Mouse (Mus musculus) heart, embryonic 15.5 days (tissue): ENCODE measurements around the gene Tsc22d2. TPM values are rescaled to one million over a fixed set of nuclear protein-coding genes. Genes with fewer than 3 reads are reported as not detected.

Experiments
- ATAC-seq: fragments of 200-750 bp; cut with Nextera tagmentation; replicated peaks from 2 replicates; pipeline ENCODE4 v1.8.0; 2017; ENCODE audit warnings: low read depth, moderate TSS enrichment; ENCODE audit not compliant: insufficient number of reproducible peaks, insufficient read depth, low FRiP score
- H3K27ac ChIP-seq: fragments of 300-500 bp; sonication (generic); 2 replicates; pipeline ENCODE4 v1.5.1; 2015; ENCODE audit warnings: mild to moderate bottlenecking, inconsistent platforms
- H3K27me3 ChIP-seq: fragments of 300-500 bp; sonication (generic); 2 replicates; pipeline ENCODE4 v1.6.1; 2015; ENCODE audit warnings: inconsistent platforms
- H3K36me3 ChIP-seq: fragments of 300-500 bp; sonication (generic); 2 replicates; pipeline ENCODE4 v1.6.1; 2015; ENCODE audit warnings: mild to moderate bottlenecking, inconsistent platforms
- H3K4me1 ChIP-seq: fragments of 300-500 bp; sonication (generic); replicated peaks from 2 replicates; pipeline ENCODE4 v1.6.1; 2015; ENCODE audit warnings: inconsistent platforms
- H3K4me2 ChIP-seq: fragments of 300-500 bp; sonication (generic); 2 replicates; pipeline ENCODE4 v1.6.1; 2015; ENCODE audit warnings: inconsistent platforms, mild to moderate bottlenecking, moderate library complexity
- H3K4me3 ChIP-seq: fragments of 300-500 bp; sonication (generic); 2 replicates; pipeline ENCODE4 v1.5.1; 2015; ENCODE audit warnings: mild to moderate bottlenecking, inconsistent platforms
- H3K9ac ChIP-seq: fragments of 300-500 bp; sonication (generic); 2 replicates; pipeline ENCODE4 v1.6.1; 2015; ENCODE audit warnings: mild to moderate bottlenecking, inconsistent platforms
- H3K9me3 ChIP-seq: fragments of 300-500 bp; sonication (generic); replicated peaks from 2 replicates; pipeline ENCODE4 v1.6.1; 2016; ENCODE audit warnings: inconsistent platforms
- WGBS: fragments of 180-500 bp; shearing (Covaris S2); methylation state at CpG from one replicate; pipeline ENCODE4 v1.1.7; 2015; ENCODE audit warnings: mixed read lengths; 5-methylcytosine and 5-hydroxymethylcytosine counted together
- polyA plus RNA-seq: library from polyadenylated mRNA; unstranded; fragments of >200 nt; fragmentation: Nextera tagmentation; extraction: Ambion mirVana; gene quantifications from 2 replicates; pipeline ENCODE4 v1.2.1, GENCODE M21; 2015

The Tsc22d2 gene
- 12.9 and 13.2 TPM in 2 replicates for polyA plus RNA-seq

DNA sequence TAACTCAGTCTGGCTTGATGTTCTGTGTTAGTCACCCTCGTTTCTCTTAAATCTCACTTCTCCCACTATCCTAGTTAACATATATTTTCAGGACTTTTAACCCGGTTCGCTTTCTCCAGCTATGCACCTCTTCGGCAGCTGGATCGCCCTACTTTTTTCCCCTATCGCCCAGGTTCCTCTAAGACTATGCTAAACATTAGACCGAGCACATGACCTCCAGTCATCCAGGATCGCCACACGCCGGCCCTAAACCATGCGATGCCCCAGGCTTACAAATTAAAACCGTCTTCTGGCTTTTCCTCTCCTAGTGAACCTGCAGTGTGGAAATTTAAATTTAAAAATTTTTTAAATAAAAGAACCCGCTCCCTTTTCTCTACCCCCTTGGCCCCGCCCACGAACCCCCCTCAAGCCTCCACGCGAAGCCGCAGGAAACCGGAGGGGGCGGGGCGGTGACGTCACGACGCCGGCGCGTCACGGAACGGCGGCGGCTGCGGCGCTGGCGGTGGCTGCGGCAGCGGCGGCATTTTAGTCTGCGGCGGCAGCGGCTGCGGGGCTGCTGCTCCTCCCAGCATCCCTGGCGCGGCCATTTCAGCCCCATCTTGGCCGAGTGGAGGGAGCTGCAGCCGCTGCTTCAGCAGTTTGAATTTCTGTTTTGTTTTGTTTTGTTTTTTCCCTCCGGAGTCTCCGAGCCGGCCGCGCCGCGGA, at the start of gene Tsc22d2:
Tsc22d2 (plus strand) TSS at position 482 of the 705 bp plus-strand sequence.
- H3K9me3 ChIP-seq, result no peaks in the 10 kb centered on the region
- WGBS, result under 1% methylated on average over 52 of the region's 52 CpGs

DNA sequence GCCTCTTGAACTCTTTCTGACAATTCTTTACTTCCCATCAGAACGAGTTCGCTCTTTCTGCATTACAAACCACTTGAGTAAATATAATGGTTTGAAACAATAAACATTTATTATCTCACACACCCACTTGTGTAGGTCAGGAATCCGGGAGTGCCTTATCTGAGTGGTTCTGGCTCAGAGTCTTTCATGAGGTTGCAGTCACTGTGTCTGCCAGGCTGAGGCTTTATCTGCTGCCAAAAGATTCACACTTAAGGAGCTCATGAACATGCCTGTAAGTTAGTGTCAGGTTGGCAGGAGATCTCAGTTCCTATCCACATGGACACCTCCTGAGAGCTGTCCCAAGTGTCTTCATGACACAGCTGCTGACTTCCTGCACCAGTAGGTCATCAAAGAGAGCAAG, 47.8 kb upstream of the Tsc22d2 start:
- H3K4me3 ChIP-seq, result no peak overlapping the region
- peaks cover 30% of the 10 kb centered on the region for H3K4me1 ChIP-seq
- H3K27ac ChIP-seq, result 0 out of 2 replicates have a peak overlapping the region, but pooled peaks have one; percentile 32
- H3K9ac ChIP-seq, result no peak overlapping the region
- no peaks in the 10 kb centered on the region for H3K36me3 ChIP-seq
- ATAC-seq, result no peak
- no peaks in the 10 kb centered on the region for H3K27me3 ChIP-seq
- no peak overlapping the region for H3K4me2 ChIP-seq
- H3K9me3 ChIP-seq, result no peaks in the 10 kb centered on the region
- WGBS, result 7% methylated on average over 3 of the region's 3 CpGs

More for the DNA sequence above, at the start of gene Tsc22d2:
- Histone ChIP-seq H3K27ac (peak within 1 kb of the TSS; percentile 98), H3K27me3 (no peaks in the 10 kb centered on the region), H3K36me3 (0 out of 2 replicates have a peak, but pooled peaks cover 3% of the 10 kb centered on the region), H3K4me1 (no peaks in the 10 kb centered on the region), H3K4me3 (peak within 1 kb of the TSS; percentile 87), H3K9ac (peak within 1 kb of the TSS; percentile 87), H3K4me2 (peak within 1 kb of the TSS; percentile 86)
- ATAC-seq, result peak; percentile 72

GRCm38 (mm10) chr3:58370811-58371210, 43.7 kb upstream of the Tsc22d2 start:
- ATAC-seq, result no peak
- WGBS, result 30% methylated on average over 2 of the region's 2 CpGs
- no peak overlapping the region for H3K9ac ChIP-seq

DNA sequence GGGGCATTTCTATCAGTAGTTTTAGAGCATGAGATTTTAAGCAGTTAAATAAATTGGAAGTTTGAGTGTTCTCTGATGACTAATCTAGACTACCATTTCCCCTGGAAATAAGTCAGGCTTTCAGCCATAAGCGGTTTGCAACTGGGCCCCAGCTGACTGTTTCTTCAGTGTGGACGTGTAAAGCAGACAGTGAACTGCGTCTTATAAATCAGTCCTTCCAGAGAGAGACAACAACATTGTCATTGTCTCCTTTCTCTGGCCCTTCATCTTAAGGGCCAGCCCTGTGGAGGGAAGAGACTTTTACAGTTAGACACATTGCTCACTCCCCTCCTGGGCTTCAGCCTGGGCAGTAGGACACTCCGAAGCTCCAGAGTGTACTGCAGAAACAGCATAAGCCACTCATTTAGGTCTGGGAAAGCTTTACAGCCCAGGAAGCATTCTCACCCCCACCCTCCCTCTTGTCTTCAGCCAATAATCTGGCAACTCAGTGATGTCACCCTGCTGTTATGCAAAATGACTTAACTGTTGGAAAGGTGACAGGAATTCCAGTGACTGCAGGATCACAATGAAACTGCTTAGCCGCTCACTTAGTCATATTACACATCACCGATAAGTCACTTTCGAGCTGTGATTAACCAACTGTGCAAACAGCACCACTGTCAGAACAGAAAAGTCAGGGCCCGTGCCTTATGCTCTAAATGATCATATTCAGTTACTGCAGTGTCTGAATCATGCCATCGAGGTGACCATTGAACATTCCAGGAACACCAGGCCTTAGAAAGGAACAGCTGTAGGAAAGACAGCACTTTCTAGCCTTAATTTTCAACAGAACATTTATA, 42.2 kb upstream of the Tsc22d2 start:
- Histone ChIP-seq H3K4me1 (peaks cover 33% of the 10 kb centered on the region), H3K36me3 (no peaks in the 10 kb centered on the region), H3K9me3 (no peaks in the 10 kb centered on the region), H3K4me2 (peak overlapping the region; percentile 49), H3K4me3 (peak overlapping the region; percentile 13), H3K27ac (peak overlapping the region; percentile 91), H3K9ac (peak overlapping the region; percentile 10; the same call in 1 of the 2 replicates), H3K27me3 (no peaks in the 10 kb centered on the region)
- ATAC-seq, result peak; percentile 95
- 6% methylated on average over 9 of the region's 9 CpGs for WGBS

More at GRCm38 (mm10) chr3:58370811-58371210, 43.7 kb upstream of the Tsc22d2 start:
- H3K4me3 ChIP-seq, result no peak overlapping the region
- no peaks in the 10 kb centered on the region for H3K9me3 ChIP-seq
- H3K27me3 ChIP-seq, result no peaks in the 10 kb centered on the region
- no peaks in the 10 kb centered on the region for H3K36me3 ChIP-seq
- peak overlapping the region; percentile 91 for H3K27ac ChIP-seq
- peaks cover 42% of the 10 kb centered on the region for H3K4me1 ChIP-seq
- no peak overlapping the region for H3K4me2 ChIP-seq

- peak overlapping the region; percentile 49 for H3K4me2 ChIP-seq
- H3K9ac ChIP-seq, result peak overlapping the region; percentile 47; the same call in 1 of the 2 replicates
- no peaks in the 10 kb centered on the region for H3K27me3 ChIP-seq
- H3K4me1 ChIP-seq, result peaks cover 38% of the 10 kb centered on the region
- peak overlapping the region; percentile 91 for H3K27ac ChIP-seq
- no peaks in the 10 kb centered on the region for H3K9me3 ChIP-seq
- H3K4me3 ChIP-seq, result peak overlapping the region; percentile 13
- WGBS, result 5% methylated on average over 5 of the region's 5 CpGs
- no peak for ATAC-seq
- no peaks in the 10 kb centered on the region for H3K36me3 ChIP-seq
Measured at GRCm38 (mm10) chr3:58372905-58373208, 41.7 kb upstream of the Tsc22d2 start.

DNA sequence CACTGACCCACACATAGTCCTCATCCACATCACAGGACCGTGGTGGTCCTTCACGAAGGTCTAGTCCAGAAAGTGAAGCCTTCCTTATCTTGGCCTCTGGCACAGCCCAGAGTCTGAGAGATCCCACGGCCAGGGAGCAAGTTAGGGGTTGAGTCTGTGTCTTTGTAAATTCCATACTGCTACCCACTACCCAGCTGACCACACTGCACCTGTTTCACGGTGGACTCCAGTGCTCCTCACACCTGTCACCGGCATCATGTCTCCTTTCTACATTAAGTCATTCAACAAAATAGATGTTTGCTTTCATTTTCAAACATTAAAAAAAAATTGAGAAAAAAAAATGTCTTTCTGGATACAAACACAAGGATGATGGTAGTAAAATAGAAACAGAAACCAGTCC, 40.2 kb upstream of the Tsc22d2 start:
- Histone ChIP-seq H3K4me2 (no peak overlapping the region), H3K9ac (no peak overlapping the region), H3K9me3 (no peaks in the 10 kb centered on the region), H3K27ac (no peak overlapping the region), H3K4me3 (no peak overlapping the region), H3K27me3 (no peaks in the 10 kb centered on the region), H3K36me3 (no peaks in the 10 kb centered on the region), H3K4me1 (peaks cover 38% of the 10 kb centered on the region)
- WGBS, result 80% methylated on average over 5 of the region's 5 CpGs
- no peak for ATAC-seq

GRCm38 (mm10) chr3:58376713-58377112, 37.8 kb upstream of the Tsc22d2 start:
- Histone ChIP-seq H3K9ac (no peak overlapping the region), H3K27me3 (no peaks in the 10 kb centered on the region), H3K9me3 (no peaks in the 10 kb centered on the region), H3K27ac (no peak overlapping the region), H3K4me1 (peaks cover 24% of the 10 kb centered on the region), H3K4me3 (no peak overlapping the region), H3K36me3 (no peaks in the 10 kb centered on the region), H3K4me2 (no peak overlapping the region)
- WGBS, result 60% methylated on average over 3 of the region's 3 CpGs
- ATAC-seq, result no peak

GRCm38 (mm10) chr3:58377589-58378134, 36.9 kb upstream of the Tsc22d2 start:
- Histone ChIP-seq H3K27me3 (no peaks in the 10 kb centered on the region), H3K36me3 (no peaks in the 10 kb centered on the region), H3K9me3 (no peaks in the 10 kb centered on the region), H3K27ac (no peak overlapping the region), H3K4me3 (no peak overlapping the region), H3K4me1 (peaks cover 17% of the 10 kb centered on the region), H3K4me2 (no peak overlapping the region), H3K9ac (no peak overlapping the region)
- ATAC-seq, result no peak
- 56% methylated on average over 5 of the region's 5 CpGs for WGBS

DNA sequence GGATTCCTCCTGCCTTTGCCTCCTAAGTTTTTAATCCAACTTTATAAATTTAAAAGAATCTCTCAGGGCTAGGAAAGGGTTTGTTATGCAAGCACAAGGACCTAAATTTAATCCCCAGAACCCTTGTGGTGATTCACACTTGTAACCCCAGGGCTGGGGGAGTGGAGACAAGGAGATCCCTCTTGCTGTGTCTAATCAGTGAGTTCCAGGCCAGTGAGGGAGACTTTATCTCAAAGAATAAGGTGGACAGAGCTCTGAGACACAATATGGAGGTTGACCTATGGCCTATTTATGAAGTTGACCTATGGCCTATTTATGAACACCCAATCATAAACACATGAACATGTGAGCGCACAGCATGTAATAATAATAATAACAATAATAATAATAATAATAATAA, 31.8 kb upstream of the Tsc22d2 start:
- no peak overlapping the region for H3K4me2 ChIP-seq
- H3K4me1 ChIP-seq, result 0 out of 2 replicates have a peak, but pooled peaks cover 1% of the 10 kb centered on the region
- H3K36me3 ChIP-seq, result no peaks in the 10 kb centered on the region
- H3K4me3 ChIP-seq, result no peak overlapping the region
- 85% methylated on average over 1 of the region's 1 CpGs for WGBS
- H3K9me3 ChIP-seq, result no peaks in the 10 kb centered on the region
- no peaks in the 10 kb centered on the region for H3K27me3 ChIP-seq
- no peak overlapping the region for H3K27ac ChIP-seq
- H3K9ac ChIP-seq, result no peak overlapping the region
- no peak for ATAC-seq

DNA sequence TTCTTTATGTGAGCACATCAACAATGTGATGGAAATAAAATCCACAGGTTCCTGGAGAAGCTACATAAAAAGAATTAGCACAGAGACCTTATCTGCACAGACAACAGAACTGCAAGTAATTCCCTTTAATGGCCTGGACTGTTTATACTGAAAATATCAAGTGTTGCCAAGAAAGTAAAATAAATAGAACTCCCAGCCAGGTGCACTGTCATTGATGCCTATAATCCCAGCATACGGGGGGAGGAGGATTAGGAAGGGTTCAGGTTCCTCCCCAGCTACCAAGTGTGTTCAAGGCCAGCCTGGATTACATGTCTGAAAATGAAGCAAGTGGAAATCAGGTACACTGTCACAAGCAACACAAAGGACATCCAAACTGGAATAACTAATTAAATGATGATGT, 29.5 kb upstream of the Tsc22d2 start:
- Histone ChIP-seq H3K4me2 (no peak overlapping the region), H3K27ac (no peak overlapping the region), H3K9me3 (no peaks in the 10 kb centered on the region), H3K4me3 (no peak overlapping the region), H3K4me1 (no peaks in the 10 kb centered on the region), H3K9ac (no peak overlapping the region), H3K27me3 (no peaks in the 10 kb centered on the region), H3K36me3 (no peaks in the 10 kb centered on the region)
- no peak for ATAC-seq
- 41% methylated on average over 1 of the region's 1 CpGs for WGBS

GRCm38 (mm10) chr3:58388731-58389130, 25.8 kb upstream of the Tsc22d2 start:
- no peak overlapping the region for H3K27ac ChIP-seq
- 85% methylated on average over 4 of the region's 4 CpGs for WGBS
- no peaks in the 10 kb centered on the region for H3K36me3 ChIP-seq
- H3K9me3 ChIP-seq, result no peaks in the 10 kb centered on the region
- H3K27me3 ChIP-seq, result no peaks in the 10 kb centered on the region
- no peak for ATAC-seq
- H3K4me3 ChIP-seq, result no peak overlapping the region
- H3K9ac ChIP-seq, result no peak overlapping the region
- peaks cover 5% of the 10 kb centered on the region for H3K4me1 ChIP-seq
- H3K4me2 ChIP-seq, result no peak overlapping the region
